Mouse (Mus musculus): ENCODE results near the gene Gcsh. TPM values are rescaled to one million over a fixed set of nuclear protein-coding genes. Genes with fewer than 3 reads are reported as not detected.
A peak's percentile ranks its signal among the peaks of the same experiment; 100 is the strongest.

The Gcsh gene
- polyA plus RNA-seq, 1 experiment from 2014 or later = 78.3 TPM

- Histone ChIP-seq H3K36me3 (no peaks in the 10 kb centered on the region), H3K4me2 (replicated peaks) (no peak overlapping the region), H3K4me1 (peaks cover 4% of the 10 kb centered on the region; the same call in 1 of the 2 replicates), H3K27ac (replicated peaks) (no peak overlapping the region), H3K4me3 (no peak overlapping the region), H3K9ac (replicated peaks) (no peak overlapping the region), H3K9me3 (no peaks in the 10 kb centered on the region), H3K27me3 (no peaks in the 10 kb centered on the region)
- WGBS = 36% methylated on average over 8 of the region's 8 CpGs
- no peak for ATAC-seq (replicated peaks)
Observed at GRCm38 (mm10) chr8:117017006-117017405, 23.7 kb upstream of the Gcsh start.

- H3K4me2 ChIP-seq (replicated peaks) = no peak overlapping the region
- ATAC-seq (replicated peaks) = no peak
- H3K4me1 ChIP-seq = peaks cover 4% of the 10 kb centered on the region; the same call in 1 of the 2 replicates
- H3K4me3 ChIP-seq = no peak overlapping the region
- no peaks in the 10 kb centered on the region for H3K9me3 ChIP-seq
- no peaks in the 10 kb centered on the region for H3K27me3 ChIP-seq
- no peaks in the 10 kb centered on the region for H3K36me3 ChIP-seq
- H3K27ac ChIP-seq (replicated peaks) = no peak overlapping the region
- WGBS = 55% methylated on average over 4 of the region's 4 CpGs
- no peak overlapping the region for H3K9ac ChIP-seq (replicated peaks)
Observed at GRCm38 (mm10) chr8:117015670-117016069, 22.3 kb upstream of the Gcsh start.

GRCm38 (mm10) chr8:117011366-117011765 is 18.0 kb upstream of the Gcsh start:
- H3K4me2 ChIP-seq (replicated peaks) = no peak overlapping the region
- no peak overlapping the region for H3K27ac ChIP-seq (replicated peaks)
- H3K9me3 ChIP-seq = no peaks in the 10 kb centered on the region
- no peaks in the 10 kb centered on the region for H3K4me1 ChIP-seq
- H3K36me3 ChIP-seq = no peaks in the 10 kb centered on the region
- H3K27me3 ChIP-seq = no peaks in the 10 kb centered on the region
- no peak overlapping the region for H3K9ac ChIP-seq (replicated peaks)
- H3K4me3 ChIP-seq = no peak overlapping the region
- ATAC-seq (replicated peaks) = no peak
- WGBS = 85% methylated on average over 9 of the region's 9 CpGs

GRCm38 (mm10) chr8:116994016-116994716 is 829 bp upstream of the Gcsh start:
- ATAC-seq (replicated peaks) = no peak
- Histone ChIP-seq H3K27ac (replicated peaks) (0 out of 2 replicates have a peak overlapping the region, but pooled peaks have one; percentile 16), H3K27me3 (no peaks in the 10 kb centered on the region), H3K36me3 (no peaks in the 10 kb centered on the region), H3K4me2 (replicated peaks) (peak overlapping the region; percentile 88), H3K4me3 (peak overlapping the region; percentile 57), H3K4me1 (peaks cover 16% of the 10 kb centered on the region), H3K9ac (replicated peaks) (peak overlapping the region; percentile 44; the same call in 1 of the 2 replicates), H3K9me3 (no peaks in the 10 kb centered on the region)
- WGBS = 63% methylated on average over 11 of the region's 11 CpGs

GRCm38 (mm10) chr8:116992176-116992971 is 963 bp downstream of the Gcsh start:
- peak overlapping the region; percentile 57 for H3K4me3 ChIP-seq
- no peaks in the 10 kb centered on the region for H3K9me3 ChIP-seq
- ATAC-seq (replicated peaks) = no peak
- H3K27ac ChIP-seq (replicated peaks) = no peak overlapping the region
- H3K9ac ChIP-seq (replicated peaks) = peak overlapping the region; percentile 49
- H3K27me3 ChIP-seq = no peaks in the 10 kb centered on the region
- WGBS = 6% methylated on average over 23 of the region's 23 CpGs
- peak overlapping the region; percentile 88 for H3K4me2 ChIP-seq (replicated peaks)
- H3K4me1 ChIP-seq = peaks cover 16% of the 10 kb centered on the region
- no peaks in the 10 kb centered on the region for H3K36me3 ChIP-seq

GRCm38 (mm10) chr8:116991241-116991640 is 2.1 kb downstream of the Gcsh start:
- no peak overlapping the region for H3K4me2 ChIP-seq (replicated peaks)
- no peaks in the 10 kb centered on the region for H3K27me3 ChIP-seq
- 66% methylated on average over 8 of the region's 8 CpGs for WGBS
- peaks cover 16% of the 10 kb centered on the region for H3K4me1 ChIP-seq
- no peak for ATAC-seq (replicated peaks)
- H3K27ac ChIP-seq (replicated peaks) = no peak overlapping the region
- no peaks in the 10 kb centered on the region for H3K9me3 ChIP-seq
- H3K9ac ChIP-seq (replicated peaks) = no peak overlapping the region
- H3K4me3 ChIP-seq = no peak overlapping the region
- no peaks in the 10 kb centered on the region for H3K36me3 ChIP-seq

GRCm38 (mm10) chr8:116989842-116990241 is 3.5 kb downstream of the Gcsh start:
- no peak overlapping the region for H3K27ac ChIP-seq (replicated peaks)
- no peak overlapping the region for H3K9ac ChIP-seq (replicated peaks)
- H3K36me3 ChIP-seq = no peaks in the 10 kb centered on the region
- H3K4me3 ChIP-seq = no peak overlapping the region
- no peaks in the 10 kb centered on the region for H3K27me3 ChIP-seq
- no peak overlapping the region for H3K4me2 ChIP-seq (replicated peaks)
- H3K9me3 ChIP-seq = no peaks in the 10 kb centered on the region
- WGBS = 96% methylated on average over 3 of the region's 3 CpGs
- no peak for ATAC-seq (replicated peaks)
- peaks cover 16% of the 10 kb centered on the region for H3K4me1 ChIP-seq

GRCm38 (mm10) chr8:116980117-116980516 is 13.2 kb downstream of the Gcsh start:
- no peaks in the 10 kb centered on the region for H3K36me3 ChIP-seq
- WGBS = 12% methylated on average over 4 of the region's 4 CpGs
- H3K9me3 ChIP-seq = no peaks in the 10 kb centered on the region
- ATAC-seq (replicated peaks) = no peak
- H3K27me3 ChIP-seq = no peaks in the 10 kb centered on the region
- H3K4me3 ChIP-seq = no peak overlapping the region
- H3K4me2 ChIP-seq (replicated peaks) = no peak overlapping the region
- no peak overlapping the region for H3K9ac ChIP-seq (replicated peaks)
- H3K27ac ChIP-seq (replicated peaks) = no peak overlapping the region
- peaks cover 12% of the 10 kb centered on the region for H3K4me1 ChIP-seq

GRCm38 (mm10) chr8:116978631-116979256 is 14.6 kb downstream of the Gcsh start, which contains the start of gene 1700030J22Rik:
Gene 1700030J22Rik, minus strand, starts transcription at chr8:116978959.
- Histone ChIP-seq H3K9me3 (no peaks in the 10 kb centered on the region), H3K36me3 (no peaks in the 10 kb centered on the region), H3K27ac (replicated peaks) (peak within 1 kb of the TSS; percentile 49), H3K4me2 (replicated peaks) (peak within 1 kb of the TSS; percentile 69), H3K27me3 (no peaks in the 10 kb centered on the region), H3K9ac (replicated peaks) (peak within 1 kb of the TSS; percentile 38), H3K4me1 (peaks cover 12% of the 10 kb centered on the region), H3K4me3 (peak within 1 kb of the TSS; percentile 74)
- under 1% methylated on average over 44 of the region's 46 CpGs for WGBS
- ATAC-seq (replicated peaks) = peak; percentile 99

- Histone ChIP-seq H3K27ac (replicated peaks) (peak overlapping the region; percentile 49; the same call in 1 of the 2 replicates), H3K9ac (replicated peaks) (peak overlapping the region; percentile 38), H3K4me3 (peak overlapping the region; percentile 74), H3K9me3 (no peaks in the 10 kb centered on the region), H3K27me3 (no peaks in the 10 kb centered on the region), H3K36me3 (no peaks in the 10 kb centered on the region), H3K4me2 (replicated peaks) (peak overlapping the region; percentile 69), H3K4me1 (peaks cover 12% of the 10 kb centered on the region)
- WGBS = 27% methylated on average over 8 of the region's 8 CpGs
- no peak for ATAC-seq (replicated peaks)
Observed at GRCm38 (mm10) chr8:116978052-116978451, 15.3 kb downstream of the Gcsh start.

GRCm38 (mm10) chr8:116975606-116976005 is 17.7 kb downstream of the Gcsh start:
- Histone ChIP-seq H3K4me3 (no peak overlapping the region), H3K9me3 (no peaks in the 10 kb centered on the region), H3K4me2 (replicated peaks) (no peak overlapping the region), H3K9ac (replicated peaks) (no peak overlapping the region), H3K36me3 (no peaks in the 10 kb centered on the region), H3K27ac (replicated peaks) (no peak overlapping the region), H3K27me3 (no peaks in the 10 kb centered on the region), H3K4me1 (peaks cover 12% of the 10 kb centered on the region)
- 50% methylated on average over 5 of the region's 5 CpGs for WGBS
- no peak for ATAC-seq (replicated peaks)

- no peak overlapping the region for H3K27ac ChIP-seq (replicated peaks)
- no peaks in the 10 kb centered on the region for H3K27me3 ChIP-seq
- ATAC-seq (replicated peaks) = no peak
- H3K4me1 ChIP-seq = peaks cover 12% of the 10 kb centered on the region
- H3K4me3 ChIP-seq = no peak overlapping the region
- no peaks in the 10 kb centered on the region for H3K9me3 ChIP-seq
- H3K36me3 ChIP-seq = no peaks in the 10 kb centered on the region
- 34% methylated on average over 5 of the region's 5 CpGs for WGBS
- no peak overlapping the region for H3K4me2 ChIP-seq (replicated peaks)
- H3K9ac ChIP-seq (replicated peaks) = no peak overlapping the region
Observed at GRCm38 (mm10) chr8:116975066-116975465, 18.3 kb downstream of the Gcsh start.

Data from forebrain, embryonic 15.5 days (tissue).